Mouse (Mus musculus) fibroblast of lung, adult 2 months (primary cell): ENCODE results near the gene Them5.

ENCODE experiments used
- DNase-seq: peaks from one replicate; pipeline ENCODE4 v3.0.0-alpha.2; 2011; ENCODE audit warnings: low read depth

Gene Them5

DNA sequence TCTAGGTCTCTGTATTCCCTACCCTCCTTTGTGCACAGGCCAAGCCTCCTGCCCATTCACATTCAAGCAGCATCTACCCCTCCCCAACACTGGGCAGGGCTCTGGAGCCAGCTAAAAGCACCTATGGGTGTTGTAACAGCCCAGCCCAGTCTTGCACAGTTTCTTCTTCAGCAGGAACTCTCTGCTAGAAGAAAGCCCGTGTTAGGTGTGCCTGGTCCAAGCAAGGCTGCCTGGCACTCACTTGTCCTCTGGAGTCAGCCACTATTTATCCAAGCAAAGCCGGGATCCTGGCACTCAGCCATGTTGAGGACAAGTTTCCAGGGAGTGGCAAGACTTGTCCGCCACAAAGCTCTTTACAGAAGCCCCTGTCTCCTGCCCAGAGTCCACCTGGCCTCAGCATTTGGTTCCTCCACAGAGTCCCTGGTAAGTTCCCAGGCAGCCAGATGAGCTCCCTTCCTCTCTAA is at the start of gene Them5:
TSS of gene Them5 (plus strand) at position 141 of the 464 bp plus-strand sequence.
- DNase-seq, result no peak

DNA sequence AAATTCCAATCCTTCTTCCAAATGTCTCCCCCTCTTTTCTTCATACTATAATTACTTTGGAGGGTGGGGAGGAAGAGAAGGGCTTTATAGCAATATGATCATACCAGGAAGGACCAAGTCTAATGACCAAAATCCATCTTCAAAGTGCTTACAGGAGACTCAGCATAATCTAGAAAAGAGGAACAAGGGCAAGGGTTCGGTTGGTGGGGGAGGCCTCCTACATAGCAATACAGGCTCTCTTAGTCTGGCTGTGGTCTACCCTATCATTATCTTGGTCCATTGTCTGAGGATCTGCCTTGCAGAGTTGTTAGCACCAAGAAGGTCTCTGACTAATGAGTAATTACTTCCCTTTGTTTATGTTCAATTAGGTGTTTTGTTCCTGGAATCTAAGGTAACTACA is 36.4 kb upstream of the Them5 start:
- DNase-seq, result no peak

DNA sequence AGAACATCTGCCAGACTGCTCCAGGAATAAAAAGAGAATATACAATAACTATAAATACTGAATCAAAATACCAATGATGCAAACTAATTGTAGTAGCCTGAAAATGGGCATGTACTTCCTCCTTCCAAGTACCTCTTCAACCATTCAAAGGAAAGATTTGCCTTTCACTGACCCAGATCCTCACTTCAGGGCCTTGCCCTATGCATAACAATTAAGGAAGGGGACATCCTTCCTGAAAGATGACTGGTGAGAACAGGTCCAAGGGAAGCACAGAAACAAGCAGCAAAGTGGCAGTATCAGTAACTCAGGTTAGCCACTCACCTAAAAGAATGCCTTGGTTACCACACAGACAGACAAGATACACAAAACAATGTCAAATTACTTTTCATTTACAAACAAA is 34.9 kb upstream of the Them5 start:
- no peak for DNase-seq

DNA sequence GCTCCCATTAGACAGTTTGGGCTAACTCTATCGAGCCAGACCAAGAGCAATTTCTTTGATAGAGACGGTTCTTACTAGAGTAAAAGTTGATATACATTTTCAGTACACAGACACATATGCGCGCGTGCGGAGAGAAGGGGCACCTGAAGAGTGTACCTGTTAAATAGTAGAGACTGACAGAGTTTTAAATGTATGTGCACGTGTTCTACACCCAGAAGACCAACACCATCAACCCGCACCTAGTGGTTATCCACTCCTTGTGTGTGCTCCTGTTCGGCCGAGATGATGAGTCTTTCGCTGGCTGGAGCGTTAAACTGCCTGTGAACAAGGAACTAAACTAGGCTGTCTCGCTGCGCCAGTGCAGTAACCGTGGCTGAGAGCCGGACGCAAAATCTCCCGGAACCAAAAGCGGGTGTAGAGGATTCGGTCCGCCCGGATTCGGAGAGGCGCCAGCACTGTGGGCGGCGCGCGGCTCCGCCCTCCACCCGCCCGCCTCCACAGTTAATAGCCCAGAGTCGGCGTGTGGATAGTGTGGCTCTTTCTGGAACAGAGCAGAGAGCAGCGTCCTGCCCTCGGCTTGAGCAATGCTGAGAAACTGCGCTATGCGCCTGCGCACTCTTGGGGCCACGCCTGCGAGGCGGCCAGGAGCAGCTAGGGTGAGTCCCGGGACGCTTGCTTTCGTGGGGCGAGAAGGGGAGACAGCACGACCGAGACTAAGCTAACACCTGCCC is 32.1 kb upstream of the Them5 start, which contains the start of gene Them4:
TSS of gene Them4 (plus strand) at position 457 of the 731 bp plus-strand sequence.
- DNase-seq, result peak; percentile 91

DNA sequence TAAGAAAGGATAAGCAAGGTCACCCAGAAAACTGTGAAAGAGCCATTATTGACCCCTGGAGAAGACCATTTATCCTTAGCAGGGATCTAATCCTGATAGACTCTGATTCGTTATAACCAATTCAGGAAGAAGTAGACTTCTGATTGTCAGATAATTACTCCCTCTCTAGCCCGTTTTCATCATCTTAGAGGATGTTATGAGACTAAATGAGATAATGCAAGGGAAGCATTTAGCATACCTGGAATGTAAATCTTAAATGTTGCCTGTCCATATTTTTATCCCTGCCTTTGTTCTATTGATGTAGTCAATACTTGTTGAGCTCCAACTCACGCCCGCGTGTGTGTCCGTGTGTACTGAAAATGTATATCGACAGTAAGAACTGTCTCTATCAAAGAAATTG is 31.4 kb upstream of the Them5 start:
- no peak for DNase-seq

DNA sequence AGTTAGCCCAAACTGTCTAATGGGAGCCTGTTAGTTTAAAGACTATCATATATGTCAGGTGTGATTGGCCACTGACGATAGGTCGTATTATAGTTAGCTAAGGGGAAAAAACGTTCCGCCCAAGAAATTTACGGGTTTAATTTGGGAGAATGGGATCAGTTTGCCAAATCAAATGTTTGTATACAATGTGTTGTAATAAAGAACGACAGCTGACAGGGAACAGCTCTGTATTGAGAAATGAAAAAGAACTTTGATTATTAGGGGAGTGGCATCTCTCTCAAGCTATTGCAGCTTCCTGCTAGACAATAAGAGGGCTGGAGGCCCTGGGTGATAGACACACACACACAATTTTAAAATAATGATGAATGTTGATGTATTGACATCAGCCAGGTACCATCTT is 31.0 kb upstream of the Them5 start:
- DNase-seq, result no peak

DNA sequence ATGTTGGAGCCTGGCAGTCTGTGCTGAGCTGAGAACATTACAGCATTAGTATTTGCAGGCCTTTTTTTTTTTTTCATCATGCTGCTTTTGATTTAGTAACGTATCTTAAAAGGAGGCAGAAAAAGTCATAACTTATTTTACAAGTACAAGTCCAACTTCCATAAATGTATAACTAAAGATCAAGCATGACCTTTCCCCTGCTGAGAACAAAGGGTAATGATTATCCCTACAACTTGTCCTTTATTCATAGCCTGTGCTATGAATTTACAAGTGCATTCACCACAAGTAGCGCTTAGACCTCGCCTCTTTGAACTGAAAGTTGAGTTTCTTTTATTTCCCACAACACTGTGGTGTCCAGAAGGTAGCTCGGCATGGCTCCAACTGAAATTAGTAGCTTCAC is 30.5 kb upstream of the Them5 start:
- DNase-seq, result no peak

DNA sequence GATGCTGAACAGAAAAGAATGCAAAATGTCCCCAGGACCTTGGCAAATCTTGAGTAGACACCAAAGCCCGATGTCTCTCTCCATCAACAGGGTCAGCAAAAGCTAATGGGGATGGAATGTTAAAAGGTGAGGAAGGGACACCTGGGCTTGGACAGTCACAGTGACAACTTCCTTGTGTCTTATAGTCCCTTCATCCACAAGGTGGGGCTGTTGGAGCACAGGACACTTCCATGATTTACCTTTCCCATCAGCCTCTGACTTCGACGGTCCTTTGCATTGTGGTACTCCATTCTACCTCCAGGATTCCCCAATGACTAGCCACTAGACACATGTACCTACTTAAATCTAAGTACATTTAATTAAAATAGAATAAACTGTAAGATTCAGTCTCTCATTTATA is 13.2 kb upstream of the Them5 start:
- DNase-seq, result no peak

DNA sequence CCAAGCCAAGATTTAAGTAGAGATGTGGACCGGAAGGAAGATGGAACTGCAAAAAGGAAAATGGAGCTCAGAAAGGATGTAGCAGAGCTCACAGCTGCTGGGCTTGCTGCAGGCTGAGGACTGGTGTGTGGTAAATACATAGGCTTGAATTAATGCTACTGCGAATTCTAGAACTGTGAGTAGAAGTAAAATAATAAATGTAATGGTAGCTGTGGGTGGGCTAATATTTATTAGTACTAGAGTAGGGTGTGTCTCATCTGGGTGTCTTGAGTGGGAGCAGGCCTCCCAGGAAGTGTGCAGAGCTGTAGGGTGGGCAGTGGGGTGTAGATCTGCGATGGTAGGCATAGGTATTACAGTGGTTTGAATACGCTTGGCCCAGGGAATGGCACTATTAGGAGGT is 7.5 kb upstream of the Them5 start:
- peak; percentile 4 for DNase-seq

DNA sequence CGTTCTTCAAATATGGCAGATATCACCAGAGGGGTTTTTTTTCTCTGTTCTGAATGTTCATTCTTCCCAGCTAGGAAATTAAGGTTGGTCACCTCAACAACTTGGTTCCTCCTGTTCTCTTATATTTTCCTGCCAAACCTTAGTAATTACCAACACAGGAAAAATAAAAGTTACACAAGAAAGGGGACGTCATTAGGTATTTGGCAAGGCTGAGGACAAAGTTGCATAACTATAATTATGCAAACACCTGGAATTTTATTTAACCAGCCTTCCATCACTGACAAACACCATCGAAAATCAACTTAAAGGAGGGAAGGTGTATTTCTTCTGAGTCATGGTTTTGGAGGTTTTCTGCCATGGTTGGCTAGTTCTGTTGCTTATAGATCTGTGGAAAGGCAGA is 3.4 kb upstream of the Them5 start:
- no peak for DNase-seq

DNA sequence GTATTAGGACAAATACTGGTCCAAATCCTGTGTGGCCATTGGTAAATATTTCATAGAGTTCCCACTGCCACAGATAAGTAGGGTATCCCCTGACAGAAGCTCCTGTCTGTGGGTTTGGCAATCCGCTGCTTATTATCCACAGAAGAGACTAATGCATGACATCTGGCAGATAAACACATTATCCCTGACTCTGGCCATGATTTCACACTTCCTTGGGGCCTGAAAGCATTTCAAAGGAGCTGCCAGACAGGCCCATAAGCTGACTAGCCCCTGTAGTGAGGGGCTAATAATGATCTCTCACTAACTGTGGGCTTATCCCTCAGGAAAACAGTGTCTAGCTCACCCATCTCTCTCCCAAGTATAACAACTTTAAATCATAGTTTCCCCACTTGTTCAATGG is 653 bp downstream of the Them5 start:
- DNase-seq, result no peak

DNA sequence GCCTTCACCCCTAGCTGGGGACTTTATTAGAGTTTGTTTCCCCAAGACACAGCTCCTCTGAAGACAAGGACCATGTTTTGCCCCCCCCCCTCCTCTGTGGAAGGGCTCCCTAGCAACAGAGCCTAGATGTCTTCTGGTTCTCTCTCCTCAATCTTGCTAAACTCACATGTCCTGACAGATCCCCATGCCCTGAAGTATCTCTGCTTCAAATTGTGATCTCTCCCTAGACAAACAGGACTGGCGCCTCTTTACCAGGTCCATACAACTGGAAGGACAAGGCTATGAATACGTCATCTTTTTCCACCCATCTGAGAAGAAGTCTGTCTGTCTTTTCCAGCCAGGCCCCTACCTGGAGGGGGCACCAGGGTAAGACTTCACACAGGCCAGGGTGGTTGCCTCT is 2.3 kb downstream of the Them5 start:
- DNase-seq, result no peak

DNA sequence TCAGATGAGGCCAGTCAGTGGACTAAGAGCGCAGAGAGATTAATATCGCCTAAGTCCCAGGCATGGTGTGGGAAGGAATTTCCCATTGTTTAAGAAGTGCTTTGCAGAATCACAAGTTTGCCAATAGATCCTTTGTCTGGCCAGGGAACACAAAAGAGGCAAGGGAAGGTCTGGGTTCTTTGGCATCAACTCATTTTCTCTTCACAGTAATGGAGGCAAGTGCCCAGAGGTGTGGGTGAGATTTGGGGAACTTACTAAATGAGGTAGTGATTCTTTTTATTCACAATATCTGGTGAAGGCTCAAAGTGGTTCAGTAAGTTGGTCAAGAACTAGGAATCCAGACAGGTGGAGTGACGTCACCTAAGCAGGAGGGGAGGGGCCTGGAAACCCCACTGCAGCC is 3.0 kb downstream of the Them5 start:
- no peak for DNase-seq

DNA sequence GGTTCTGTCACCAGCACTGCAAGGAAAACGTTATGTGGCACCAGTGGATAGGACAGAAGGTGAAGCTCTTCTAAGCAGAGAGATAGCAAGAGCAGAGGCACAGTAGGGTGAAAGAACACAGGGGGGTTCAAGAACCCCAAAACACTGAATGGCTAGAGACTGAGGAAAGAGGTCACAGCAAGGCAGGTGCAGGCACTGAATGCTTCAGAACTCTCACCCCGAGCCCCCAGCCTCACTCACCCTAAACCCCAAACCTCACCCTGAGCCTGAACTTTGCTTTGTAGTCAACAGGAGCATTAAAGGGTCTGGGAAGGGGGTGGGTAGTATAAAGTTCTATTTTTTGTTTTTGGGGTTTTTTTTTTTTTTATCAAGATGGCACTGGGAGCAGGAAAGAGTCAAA is 6.2 kb downstream of the Them5 start:
- DNase-seq, result no peak

DNA sequence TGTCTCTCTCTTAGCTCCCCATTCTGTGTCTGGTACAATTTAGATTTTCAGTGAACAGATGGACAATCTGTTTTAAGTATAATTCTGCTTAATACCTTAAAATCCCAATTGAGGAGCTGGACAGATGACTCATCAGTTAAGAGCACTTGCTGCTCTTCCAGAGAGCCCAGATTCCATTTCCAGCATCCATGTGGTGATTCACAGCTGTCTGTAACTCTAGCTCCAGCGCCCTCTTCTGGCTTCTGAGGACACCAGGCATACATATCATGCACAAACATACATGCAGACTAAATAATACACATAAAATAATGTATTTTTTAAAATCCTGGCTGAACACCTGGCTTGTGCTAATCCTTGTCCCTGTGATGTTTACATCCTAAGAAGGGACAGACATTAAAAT is 18.9 kb downstream of the Them5 start:
- DNase-seq, result no peak

DNA sequence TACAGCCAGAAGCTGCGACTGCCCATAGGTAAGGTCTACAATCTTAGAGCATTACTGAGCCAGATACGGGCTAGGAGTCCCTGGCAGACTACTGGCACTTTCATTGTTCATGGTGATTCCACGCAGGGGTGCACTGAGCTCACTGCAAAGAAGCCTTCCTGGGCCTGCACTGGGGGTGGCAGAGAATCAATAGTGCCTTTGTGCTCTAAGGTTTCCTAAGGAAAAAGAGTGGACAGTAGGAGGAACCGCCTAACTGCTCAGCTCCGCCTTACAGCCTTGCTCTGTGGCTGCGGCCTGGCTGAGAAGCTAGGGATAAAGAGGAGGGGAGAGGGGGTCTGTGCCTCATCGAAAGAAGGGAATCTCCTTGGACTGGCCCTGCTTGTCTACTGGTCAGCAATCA is 20.2 kb downstream of the Them5 start, which contains the start of gene C2cd4d:
TSS of gene C2cd4d (plus strand) at position 301 of the 400 bp plus-strand sequence.
- no peak for DNase-seq

DNA sequence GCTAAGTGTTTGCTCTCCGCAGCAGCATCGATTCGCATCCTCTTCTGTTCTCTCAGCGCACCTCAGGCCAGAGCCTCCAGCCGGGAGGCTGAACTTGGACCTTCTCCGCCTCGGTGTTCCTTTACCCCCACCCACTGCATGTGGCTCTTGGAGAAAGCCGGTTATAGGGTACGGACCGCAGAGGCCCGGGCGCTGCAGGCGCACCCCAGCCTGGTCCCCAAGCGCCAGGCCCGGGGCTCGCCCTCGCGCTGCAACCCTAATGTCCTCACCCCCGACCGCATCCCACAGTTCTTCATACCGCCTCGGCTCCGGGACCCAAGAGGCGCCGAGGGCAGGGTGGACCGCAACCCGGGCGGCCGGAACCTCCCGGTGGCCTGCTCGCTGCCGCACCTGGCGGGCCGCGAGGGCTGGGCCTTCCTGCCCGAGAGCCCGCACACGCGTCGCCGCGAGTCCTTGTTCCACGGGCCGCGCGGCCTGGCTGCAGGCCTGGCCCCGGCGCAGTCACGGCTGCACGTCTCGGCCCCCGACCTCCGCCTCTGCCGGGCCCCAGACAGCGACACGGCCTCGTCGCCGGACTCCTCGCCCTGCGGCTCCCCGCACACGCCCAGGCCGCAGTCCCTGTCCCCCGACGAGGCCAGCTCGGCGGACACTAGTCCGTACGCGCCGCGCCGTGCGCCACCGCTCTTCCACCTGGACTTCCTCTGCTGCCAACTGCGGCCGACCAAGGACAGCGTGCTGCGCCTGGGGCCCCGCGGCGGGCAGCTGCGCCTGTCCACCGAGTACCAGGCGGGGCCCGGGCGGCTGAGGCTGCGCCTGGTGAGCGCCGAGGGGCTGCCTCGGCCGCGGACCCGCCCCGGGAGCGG is 21.6 kb downstream of the Them5 start:
- DNase-seq, result no peak

DNA sequence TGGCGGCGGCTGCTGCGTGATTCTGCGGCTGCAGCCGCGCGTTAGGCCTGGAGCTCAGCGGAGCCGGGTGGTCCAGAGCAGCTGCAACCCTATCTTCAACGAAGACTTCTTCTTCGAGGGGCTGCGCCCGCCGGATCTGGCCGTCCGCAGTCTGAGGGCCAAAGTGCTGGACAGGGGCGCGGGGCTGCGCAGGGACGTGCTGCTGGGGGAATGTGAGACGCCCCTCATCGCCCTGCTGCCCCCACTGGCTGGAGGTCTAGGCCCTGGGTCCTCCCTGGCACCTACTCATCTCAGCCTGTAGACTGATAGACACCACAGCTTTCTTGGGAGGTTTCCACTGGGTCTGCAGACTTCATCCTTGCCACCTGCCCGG is 22.2 kb downstream of the Them5 start:
- no peak for DNase-seq

DNA sequence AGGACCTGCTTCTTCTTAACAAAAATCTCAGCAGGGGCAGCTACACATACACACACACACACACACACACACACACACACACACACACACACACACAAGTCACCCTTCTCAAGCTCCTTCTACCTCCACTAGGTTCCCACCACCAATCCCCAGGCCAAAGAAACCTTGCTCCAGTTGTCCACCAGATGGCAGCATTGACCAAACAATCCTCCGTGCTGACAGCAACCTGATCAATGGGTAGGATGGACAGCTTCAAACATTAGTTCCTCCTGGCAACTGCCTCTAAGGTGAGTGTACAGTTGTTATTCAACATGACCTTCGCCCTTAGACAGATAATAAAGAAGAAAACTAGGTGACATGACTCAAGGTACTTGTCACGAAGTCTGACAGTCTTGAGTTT is 24.9 kb downstream of the Them5 start:
- peak; percentile 46 for DNase-seq

DNA sequence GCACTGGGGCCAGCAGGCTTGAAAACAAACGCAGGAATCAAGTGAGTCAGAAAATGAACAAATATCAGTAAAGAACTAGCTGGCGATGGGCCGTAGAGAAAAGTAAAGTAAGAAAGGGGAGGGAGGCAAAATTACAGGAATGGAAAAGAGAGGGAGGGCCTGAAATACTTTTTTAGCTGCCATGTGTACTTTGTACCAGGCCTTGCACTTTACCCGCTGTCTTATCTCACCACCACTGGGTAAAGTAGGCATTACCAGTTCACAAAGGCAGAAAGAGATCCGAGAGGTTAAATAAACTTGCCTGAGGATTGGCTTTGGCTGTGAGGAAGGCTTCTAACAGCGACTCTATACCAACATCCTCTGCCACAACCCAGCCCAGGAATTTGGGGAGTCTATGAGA is 25.6 kb downstream of the Them5 start:
- no peak for DNase-seq

DNA sequence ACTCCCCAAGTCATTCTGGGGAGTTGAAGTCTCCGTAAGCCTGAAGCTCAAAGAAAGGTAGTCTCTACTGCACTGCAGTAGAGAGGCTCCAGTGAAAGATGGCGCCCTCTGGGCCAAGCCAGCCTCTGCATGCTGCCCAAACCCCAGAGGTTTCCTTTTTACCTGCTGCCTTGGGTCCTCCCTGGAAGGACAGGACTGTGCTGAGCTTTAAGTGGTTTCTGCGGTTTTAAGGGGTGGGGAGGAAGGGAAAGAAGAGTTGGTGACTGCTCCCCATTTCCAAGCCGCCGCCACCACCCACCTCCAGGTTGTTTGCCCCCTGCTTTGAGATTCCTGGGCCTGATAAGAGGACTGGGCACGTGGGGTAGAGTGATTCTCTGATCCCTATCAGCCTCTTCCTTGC is 26.7 kb downstream of the Them5 start:
- DNase-seq, result no peak

DNA sequence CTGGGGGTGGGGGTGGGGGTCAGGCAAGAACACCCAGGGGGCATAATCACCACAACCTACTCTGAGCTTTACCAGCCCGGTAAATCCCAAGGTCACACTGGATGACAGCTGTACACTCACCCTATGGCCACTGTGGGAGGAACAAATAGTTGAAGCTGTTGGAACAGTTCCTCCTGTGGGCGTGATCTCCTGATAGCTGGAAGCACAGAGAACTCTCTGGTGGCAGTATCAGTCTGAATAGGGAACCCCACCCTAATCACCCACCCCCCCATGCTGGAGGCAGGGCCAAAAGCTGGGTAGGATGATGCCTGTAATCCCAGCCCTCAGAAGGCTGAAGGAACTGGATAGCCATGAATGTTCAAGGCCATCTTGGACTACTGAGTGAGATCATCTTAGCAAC is 27.8 kb downstream of the Them5 start:
- no peak for DNase-seq

DNA sequence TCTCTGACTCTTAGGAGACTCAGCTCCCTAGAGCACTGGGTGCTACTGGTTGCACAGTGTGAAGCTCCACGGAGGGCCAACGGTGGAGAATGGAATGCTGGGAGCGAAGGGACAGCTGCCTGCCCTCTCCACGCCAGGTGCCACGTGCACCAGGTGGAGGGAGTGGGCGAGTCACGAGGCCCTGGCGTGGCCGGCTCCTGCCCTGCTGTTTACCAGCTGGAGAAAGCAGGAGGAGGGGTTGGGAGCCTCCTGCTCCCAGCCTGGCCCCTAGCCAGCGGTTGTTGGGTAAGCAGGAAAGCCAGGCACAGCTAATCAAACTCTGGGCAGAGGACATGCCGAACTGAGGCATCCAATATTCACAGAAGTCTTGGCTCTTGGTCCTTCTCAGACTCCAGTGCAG is 29.7 kb downstream of the Them5 start:
- DNase-seq, result peak; percentile 54
